Mouse (Mus musculus): ENCODE results near the gene Nkg7. TPM values are rescaled to one million over a fixed set of nuclear protein-coding genes. Genes with fewer than 3 reads are reported as not detected.

The Nkg7 gene
- polyA plus RNA-seq, 1 experiment from 2014 or later, result not detected

DNA sequence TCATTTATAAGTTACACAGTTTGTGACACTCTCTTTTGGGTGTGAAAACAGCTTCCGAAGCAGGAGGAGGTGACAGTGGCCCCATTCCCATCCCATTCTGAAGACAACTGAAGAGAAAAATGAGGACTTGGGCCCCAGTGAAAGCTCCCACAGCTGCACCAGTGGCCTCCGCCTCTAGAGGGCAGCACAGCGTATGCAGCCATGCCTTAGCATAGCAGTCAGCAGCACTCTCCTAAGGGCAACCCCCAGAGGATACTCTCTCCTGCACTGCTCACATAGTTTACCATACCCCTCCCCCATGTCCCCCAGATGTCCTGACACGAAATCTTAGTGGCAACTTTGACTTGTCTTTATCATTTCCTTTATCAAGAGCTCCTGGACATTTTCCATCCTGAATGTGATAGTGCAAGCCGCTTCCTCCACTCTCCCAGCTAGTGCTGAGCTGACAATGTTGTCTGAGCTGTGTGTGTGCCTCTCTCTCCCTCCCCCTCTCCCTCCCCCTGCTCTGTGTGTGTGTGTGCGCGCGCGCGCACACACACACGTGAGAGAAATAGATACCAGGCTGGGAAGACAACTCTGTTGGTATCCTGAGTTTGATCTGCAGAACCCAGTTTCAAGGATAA lies 13.8 kb upstream of the Nkg7 start:
- Histone ChIP-seq H3K4me1 (replicated peaks; ENCODE audit: control insufficient read depth, insufficient read depth, low read length) (peaks cover 5% of the 10 kb centered on the region; the same call in 1 of the 2 replicates), H3K36me3 (replicated peaks; ENCODE audit: control insufficient read depth, insufficient read depth) (no peaks in the 10 kb centered on the region), H3K4me2 (replicated peaks) (peak overlapping the region; percentile 36), H3K27me3 (ENCODE audit: control insufficient read depth, insufficient read depth, low read length) (no peaks in the 10 kb centered on the region), H3K27ac (no peak overlapping the region), H3K9ac (no peak overlapping the region), H3K4me3 (replicated peaks; ENCODE audit: low read length) (no peak overlapping the region), H3K9me3 (ENCODE audit: control insufficient read depth, low read length) (no peaks in the 10 kb centered on the region)
- WGBS, result 14% methylated on average over 11 of the region's 11 CpGs
- peak; percentile 93 for ATAC-seq (ENCODE audit: low FRiP score)
- peak; percentile 86 for DNase-seq (ENCODE audit: low spot score)

DNA sequence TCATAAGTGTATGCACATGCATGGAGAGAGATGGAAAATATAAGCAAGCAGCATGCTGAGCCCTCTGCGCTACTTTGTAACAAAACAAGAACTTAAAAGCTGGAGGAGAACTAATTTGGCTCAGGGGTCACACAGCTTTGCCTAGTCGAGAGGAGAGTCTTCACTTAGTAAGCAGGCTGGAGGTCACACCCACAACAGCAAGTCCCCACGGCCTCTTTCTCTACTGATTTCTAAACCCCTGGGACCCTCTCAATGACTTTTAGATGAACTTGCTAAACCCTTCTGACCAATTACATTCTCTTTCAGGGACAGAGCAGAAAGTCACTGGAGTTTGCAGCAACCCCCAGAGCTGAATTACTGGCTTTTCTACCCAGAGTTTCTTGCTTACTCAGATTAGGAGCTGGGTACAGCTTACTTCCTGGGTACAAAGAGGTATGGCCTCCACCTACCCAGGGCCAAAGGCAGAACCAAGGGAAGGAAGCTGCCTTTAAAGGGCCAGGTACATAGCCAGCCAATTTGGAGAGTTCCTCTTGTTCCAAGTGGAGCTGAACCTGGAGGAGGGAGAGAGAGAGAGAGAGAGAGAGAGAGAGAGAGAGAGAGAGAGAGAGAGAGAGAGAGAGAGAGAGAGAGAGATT lies 12.8 kb upstream of the Nkg7 start:
- H3K9ac ChIP-seq, result no peak overlapping the region
- WGBS, result 68% methylated on average over 3 of the region's 3 CpGs
- no peaks in the 10 kb centered on the region for H3K36me3 ChIP-seq (replicated peaks; ENCODE audit: control insufficient read depth, insufficient read depth)
- peaks cover 5% of the 10 kb centered on the region; the same call in 1 of the 2 replicates for H3K4me1 ChIP-seq (replicated peaks; ENCODE audit: control insufficient read depth, insufficient read depth, low read length)
- no peak for DNase-seq (ENCODE audit: low spot score)
- no peak for ATAC-seq (ENCODE audit: low FRiP score)
- no peak overlapping the region for H3K4me3 ChIP-seq (replicated peaks; ENCODE audit: low read length)
- H3K9me3 ChIP-seq (ENCODE audit: control insufficient read depth, low read length), result no peaks in the 10 kb centered on the region
- no peaks in the 10 kb centered on the region for H3K27me3 ChIP-seq (ENCODE audit: control insufficient read depth, insufficient read depth, low read length)
- H3K27ac ChIP-seq, result no peak overlapping the region
- no peak overlapping the region for H3K4me2 ChIP-seq (replicated peaks)

DNA sequence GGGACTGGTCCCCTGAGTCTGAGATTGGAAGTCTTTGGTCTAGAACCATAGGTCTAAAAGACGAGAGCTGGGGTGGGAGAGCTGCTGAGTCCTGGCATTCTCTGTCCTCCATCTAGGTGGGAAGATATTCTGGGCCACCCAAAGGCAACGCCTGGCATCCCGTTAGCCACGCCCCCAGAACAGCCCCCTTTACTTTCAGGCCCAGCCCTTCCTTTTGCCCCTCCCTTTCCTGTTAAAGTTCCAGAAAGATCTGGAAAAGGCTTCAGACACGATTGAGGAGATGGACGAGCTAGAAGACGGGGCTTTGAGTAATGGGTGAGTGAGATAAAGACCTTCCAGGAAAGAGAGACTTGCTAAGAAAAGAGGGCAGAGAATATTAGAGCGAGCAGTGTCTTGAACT lies 9.5 kb upstream of the Nkg7 start, which contains the start of gene Lim2:
Gene Lim2 (plus strand): TSS at position 265 of the 400 bp plus-strand sequence.
- WGBS, result 89% methylated on average over 8 of the region's 8 CpGs
- DNase-seq (ENCODE audit: low spot score), result no peak

DNA sequence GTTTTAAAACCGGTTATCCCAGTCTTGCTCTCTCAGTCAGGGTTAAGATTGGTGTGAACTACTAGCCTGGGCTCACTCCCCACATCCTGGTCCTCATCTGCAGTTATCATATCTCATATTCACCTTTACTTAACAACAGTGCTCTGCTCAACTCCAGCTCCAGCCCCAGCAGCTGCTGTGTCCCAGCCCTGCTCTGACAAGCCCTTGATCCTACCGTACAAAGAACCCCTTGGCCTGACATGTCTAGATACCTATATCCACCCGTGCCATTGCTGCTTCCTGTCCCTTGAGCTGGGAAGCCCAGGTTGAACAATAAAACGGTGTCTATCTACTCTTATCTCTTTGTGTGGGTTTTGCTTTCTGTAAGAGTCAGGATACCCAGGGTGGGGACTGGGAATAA lies 7.4 kb upstream of the Nkg7 start:
- H3K4me2 ChIP-seq (replicated peaks), result no peak overlapping the region
- no peaks in the 10 kb centered on the region for H3K27me3 ChIP-seq (ENCODE audit: control insufficient read depth, insufficient read depth, low read length)
- no peak for ATAC-seq (ENCODE audit: low FRiP score)
- DNase-seq (ENCODE audit: low spot score), result no peak
- 71% methylated on average over 4 of the region's 4 CpGs for WGBS
- H3K9me3 ChIP-seq (ENCODE audit: control insufficient read depth, low read length), result no peaks in the 10 kb centered on the region
- no peaks in the 10 kb centered on the region for H3K36me3 ChIP-seq (replicated peaks; ENCODE audit: control insufficient read depth, insufficient read depth)
- H3K9ac ChIP-seq, result no peak overlapping the region
- no peaks in the 10 kb centered on the region for H3K4me1 ChIP-seq (replicated peaks; ENCODE audit: control insufficient read depth, insufficient read depth, low read length)
- no peak overlapping the region for H3K4me3 ChIP-seq (replicated peaks; ENCODE audit: low read length)
- no peak overlapping the region for H3K27ac ChIP-seq

More for the DNA sequence above, 9.5 kb upstream of the Nkg7 start, which contains the start of gene Lim2:
- Histone ChIP-seq H3K4me1 (replicated peaks; ENCODE audit: control insufficient read depth, insufficient read depth, low read length) (peaks cover 5% of the 10 kb centered on the region; the same call in 1 of the 2 replicates), H3K4me3 (replicated peaks; ENCODE audit: low read length) (no peak within 1 kb of the TSS), H3K9me3 (ENCODE audit: control insufficient read depth, low read length) (no peaks in the 10 kb centered on the region), H3K27ac (no peak within 1 kb of the TSS), H3K4me2 (replicated peaks) (no peak within 1 kb of the TSS), H3K27me3 (ENCODE audit: control insufficient read depth, insufficient read depth, low read length) (no peaks in the 10 kb centered on the region), H3K36me3 (replicated peaks; ENCODE audit: control insufficient read depth, insufficient read depth) (no peaks in the 10 kb centered on the region), H3K9ac (no peak within 1 kb of the TSS)
- ATAC-seq (ENCODE audit: low FRiP score), result no peak

DNA sequence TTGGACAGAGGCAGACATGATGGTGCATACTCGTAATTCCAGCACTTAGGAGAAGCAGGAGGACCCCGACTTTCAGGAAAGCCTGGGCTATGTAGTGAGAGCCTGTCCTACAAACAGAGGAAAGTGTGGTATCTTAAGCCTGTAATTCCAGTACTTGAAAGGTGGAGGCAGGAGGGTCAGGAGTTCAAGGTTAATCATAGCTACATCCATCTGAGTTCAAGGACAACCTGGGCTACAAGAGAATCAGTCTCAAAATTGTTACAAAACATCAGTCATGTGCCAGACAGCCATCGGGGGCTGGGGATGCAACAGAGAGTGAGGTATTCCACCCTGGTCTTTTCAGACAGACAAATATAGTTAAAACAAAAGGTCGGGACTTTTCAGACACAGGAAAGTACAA lies 4.0 kb upstream of the Nkg7 start:
- no peaks in the 10 kb centered on the region for H3K27me3 ChIP-seq (ENCODE audit: control insufficient read depth, insufficient read depth, low read length)
- H3K9me3 ChIP-seq (ENCODE audit: control insufficient read depth, low read length), result no peaks in the 10 kb centered on the region
- H3K4me3 ChIP-seq (replicated peaks; ENCODE audit: low read length), result no peak overlapping the region
- WGBS, result 76% methylated on average over 4 of the region's 4 CpGs
- ATAC-seq (ENCODE audit: low FRiP score) (no peak), DNase-seq (ENCODE audit: low spot score) (no peak)
- H3K36me3 ChIP-seq (replicated peaks; ENCODE audit: control insufficient read depth, insufficient read depth), result no peaks in the 10 kb centered on the region
- H3K9ac ChIP-seq, result no peak overlapping the region
- H3K4me2 ChIP-seq (replicated peaks), result no peak overlapping the region
- no peaks in the 10 kb centered on the region for H3K4me1 ChIP-seq (replicated peaks; ENCODE audit: control insufficient read depth, insufficient read depth, low read length)
- H3K27ac ChIP-seq, result no peak overlapping the region

DNA sequence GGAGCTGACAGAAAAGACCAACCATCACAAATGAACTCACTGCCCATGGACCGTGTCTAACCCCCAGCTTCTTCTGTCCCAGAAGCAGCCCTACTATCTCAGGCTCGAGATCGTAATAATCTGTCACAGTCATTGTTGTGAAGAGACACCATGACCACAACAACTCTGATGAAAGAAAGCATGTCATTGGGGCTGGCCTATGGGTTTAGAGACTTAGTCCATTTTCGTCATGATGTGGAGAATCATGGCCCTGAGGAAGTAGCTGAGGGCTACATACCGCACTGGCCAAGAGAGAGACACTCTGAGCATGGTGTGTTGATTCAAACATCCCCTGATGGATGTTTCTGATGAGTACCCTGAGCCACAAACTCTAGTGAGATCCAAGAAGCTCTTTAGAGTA lies 2.2 kb upstream of the Nkg7 start:
- DNase-seq (ENCODE audit: low spot score) (no peak), ATAC-seq (ENCODE audit: low FRiP score) (no peak)

DNA sequence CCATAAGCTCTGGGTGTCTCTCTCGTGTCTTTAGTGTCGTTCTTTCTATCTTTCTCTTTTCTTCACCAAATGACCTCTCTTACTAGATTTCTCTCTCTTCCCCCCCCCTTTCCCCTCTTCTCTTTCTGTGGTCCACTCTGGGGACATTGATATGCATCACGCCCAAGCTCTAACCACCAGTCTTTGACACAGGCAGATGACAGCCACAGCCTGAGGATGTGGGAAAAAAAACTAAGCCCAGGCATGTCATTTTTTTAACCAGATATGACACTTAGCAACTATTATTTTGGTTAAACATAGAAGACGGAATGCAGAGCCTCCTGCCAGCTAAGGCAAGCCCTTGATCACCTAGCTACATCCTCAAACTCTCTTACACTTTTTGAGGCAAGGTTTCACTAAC lies 1.7 kb downstream of the Nkg7 start:
- ATAC-seq (ENCODE audit: low FRiP score) (no peak), DNase-seq (ENCODE audit: low spot score) (no peak)
- Histone ChIP-seq H3K36me3 (replicated peaks; ENCODE audit: control insufficient read depth, insufficient read depth) (no peaks in the 10 kb centered on the region), H3K27ac (no peak overlapping the region), H3K9ac (no peak overlapping the region), H3K4me1 (replicated peaks; ENCODE audit: control insufficient read depth, insufficient read depth, low read length) (peaks cover 6% of the 10 kb centered on the region), H3K4me2 (replicated peaks) (no peak overlapping the region), H3K27me3 (ENCODE audit: control insufficient read depth, insufficient read depth, low read length) (no peaks in the 10 kb centered on the region), H3K4me3 (replicated peaks; ENCODE audit: low read length) (no peak overlapping the region), H3K9me3 (ENCODE audit: control insufficient read depth, low read length) (no peaks in the 10 kb centered on the region)
- 83% methylated on average over 4 of the region's 4 CpGs for WGBS

More for the DNA sequence above, 2.2 kb upstream of the Nkg7 start:
- H3K36me3 ChIP-seq (replicated peaks; ENCODE audit: control insufficient read depth, insufficient read depth), result no peaks in the 10 kb centered on the region
- H3K9ac ChIP-seq, result no peak overlapping the region
- no peaks in the 10 kb centered on the region for H3K27me3 ChIP-seq (ENCODE audit: control insufficient read depth, insufficient read depth, low read length)
- H3K4me3 ChIP-seq (replicated peaks; ENCODE audit: low read length), result no peak overlapping the region
- 80% methylated on average over 5 of the region's 5 CpGs for WGBS
- H3K9me3 ChIP-seq (ENCODE audit: control insufficient read depth, low read length), result no peaks in the 10 kb centered on the region
- H3K27ac ChIP-seq, result no peak overlapping the region
- H3K4me1 ChIP-seq (replicated peaks; ENCODE audit: control insufficient read depth, insufficient read depth, low read length), result no peaks in the 10 kb centered on the region
- no peak overlapping the region for H3K4me2 ChIP-seq (replicated peaks)

DNA sequence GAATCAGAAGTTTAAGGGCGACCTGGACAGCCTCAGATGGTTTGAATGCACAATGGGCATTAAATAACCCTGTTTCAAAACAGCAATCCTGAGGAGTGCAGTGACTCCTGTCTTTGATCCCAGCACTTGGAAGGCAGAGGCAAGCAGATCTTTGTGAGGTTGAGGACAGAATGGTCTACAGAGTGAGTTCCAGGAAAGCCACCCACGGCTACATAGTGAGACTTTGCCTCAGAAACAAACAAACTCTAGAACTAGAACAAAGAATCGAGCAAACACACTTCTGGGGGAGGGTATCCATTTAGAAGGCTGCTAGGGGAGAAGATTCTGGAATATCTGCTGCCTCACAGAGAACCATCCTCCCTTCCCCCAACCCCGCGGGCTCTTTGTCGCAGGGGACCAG lies 3.6 kb downstream of the Nkg7 start, which contains the start of gene Cldnd2:
Gene Cldnd2 (plus strand): TSS at position 301 of the 400 bp plus-strand sequence.
- H3K4me3 ChIP-seq (replicated peaks; ENCODE audit: low read length), result no peak within 1 kb of the TSS
- no peaks in the 10 kb centered on the region for H3K27me3 ChIP-seq (ENCODE audit: control insufficient read depth, insufficient read depth, low read length)
- H3K9ac ChIP-seq, result no peak within 1 kb of the TSS
- H3K27ac ChIP-seq, result no peak within 1 kb of the TSS
- H3K9me3 ChIP-seq (ENCODE audit: control insufficient read depth, low read length), result no peaks in the 10 kb centered on the region
- no peak for ATAC-seq (ENCODE audit: low FRiP score)
- H3K4me2 ChIP-seq (replicated peaks), result no peak within 1 kb of the TSS
- no peaks in the 10 kb centered on the region for H3K36me3 ChIP-seq (replicated peaks; ENCODE audit: control insufficient read depth, insufficient read depth)
- H3K4me1 ChIP-seq (replicated peaks; ENCODE audit: control insufficient read depth, insufficient read depth, low read length), result peaks cover 19% of the 10 kb centered on the region
- 77% methylated on average over 6 of the region's 6 CpGs for WGBS
- DNase-seq (ENCODE audit: low spot score), result no peak

DNA sequence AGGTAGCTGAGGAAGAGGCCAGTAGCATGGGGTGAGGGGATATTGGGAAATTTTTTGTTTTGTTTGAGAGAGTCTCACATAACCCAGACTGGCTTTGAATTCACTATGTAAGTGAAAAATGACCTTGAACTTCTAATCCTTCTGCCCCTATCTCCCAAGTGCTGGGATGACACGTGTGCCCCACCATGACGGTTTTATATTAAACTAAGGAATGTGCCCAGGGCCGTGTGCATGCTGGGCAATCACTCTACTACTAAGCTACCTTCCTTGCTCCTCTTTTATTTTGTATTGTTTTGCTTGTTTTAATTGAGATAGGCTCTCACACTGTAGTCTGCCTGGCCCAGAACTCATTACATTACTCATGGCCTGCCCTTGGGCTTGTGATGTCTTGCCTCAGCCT lies 4.2 kb downstream of the Nkg7 start:
- Histone ChIP-seq H3K36me3 (replicated peaks; ENCODE audit: control insufficient read depth, insufficient read depth) (no peaks in the 10 kb centered on the region), H3K27me3 (ENCODE audit: control insufficient read depth, insufficient read depth, low read length) (no peaks in the 10 kb centered on the region), H3K4me3 (replicated peaks; ENCODE audit: low read length) (no peak overlapping the region), H3K4me2 (replicated peaks) (no peak overlapping the region), H3K9me3 (ENCODE audit: control insufficient read depth, low read length) (no peaks in the 10 kb centered on the region), H3K4me1 (replicated peaks; ENCODE audit: control insufficient read depth, insufficient read depth, low read length) (peaks cover 19% of the 10 kb centered on the region), H3K27ac (no peak overlapping the region), H3K9ac (no peak overlapping the region)
- WGBS, result 80% methylated on average over 3 of the region's 3 CpGs
- DNase-seq (ENCODE audit: low spot score) (no peak), ATAC-seq (ENCODE audit: low FRiP score) (no peak)

All from hindbrain, embryonic 14.5 days (tissue).